Mouse (Mus musculus) erythroid progenitor cell, adult 5-6 weeks (primary cell): ENCODE data around the gene Fam120a. TPM values are rescaled to one million over a fixed set of nuclear protein-coding genes. Genes with fewer than 3 reads are reported as not detected.

ENCODE experiments used
- total RNA-seq, 2 experiments: library from RNA; stranded (forward) in 1 of 2; stranded (reverse) in 1 of 2; fragments of 150-400 nt in 1 of 2; fragments of 186-747, 209-891 nt in 1 of 2; gene quantifications; 2 replicates each; pipeline versions ENCODE4 v1.2.3 to v1.2.4; 2015 to 2017; ENCODE audit warnings: low replicate concordance in 2 of 2

Gene Fam120a
- total RNA-seq, 2 experiments from 2014 or later: 102 to 188 TPM

Other genes with a start within 250 kb of the Fam120a start
- 14.8 and 28.5 TPM in 2 replicates for gene Phf2, start 96.9 kb downstream of the Fam120a start, total RNA-seq (2015; ENCODE audit: low replicate concordance)
- gene Phf2, start 96.9 kb downstream of the Fam120a start, total RNA-seq (2017; ENCODE audit: low replicate concordance): 14.9 and 15.9 TPM in 2 replicates
- not detected in 2 replicates for gene Wnk2, start 180.0 kb upstream of the Fam120a start, total RNA-seq (2015; ENCODE audit: low replicate concordance)
- not detected in 2 replicates for gene Wnk2, start 180.0 kb upstream of the Fam120a start, total RNA-seq (2017; ENCODE audit: low replicate concordance)
- gene Ninj1, start 219.5 kb upstream of the Fam120a start, total RNA-seq (2015; ENCODE audit: low replicate concordance): 27.2 and 40.7 TPM in 2 replicates
- 0.76 and 4.6 TPM in 2 replicates for gene Ninj1, start 219.5 kb upstream of the Fam120a start, total RNA-seq (2017; ENCODE audit: low replicate concordance)
- gene Card19, start 248.0 kb upstream of the Fam120a start, total RNA-seq (2015; ENCODE audit: low replicate concordance): 3.2 and 17.6 TPM in 2 replicates
- 2.2 and 3.4 TPM in 2 replicates for gene Card19, start 248.0 kb upstream of the Fam120a start, total RNA-seq (2017; ENCODE audit: low replicate concordance)